Mouse (Mus musculus) small intestine, adult 2 months (tissue): ENCODE measurements at regions not wholly inside any gene's neighbourhood (a gene's known extent, or its start where the extent isn't known, plus 50 kb on each side); places are given as distances from the start of the nearest gene placed in this dataset.

Experiments used
- CTCF ChIP-seq: fragments of 200-500 bp; IDR thresholded peaks from 2 replicates; pipeline ENCODE4 v1.5.1; 2012; ENCODE audit warnings: low read depth, mild to moderate bottlenecking, control low read depth, inconsistent platforms, low read length, moderate library complexity, mixed read lengths; ENCODE audit not compliant: insufficient replicate concordance, insufficient read length; ENCODE audit errors: extremely low read depth
- POLR2A ChIP-seq: fragments of 200-500 bp; IDR thresholded peaks from 2 replicates; pipeline ENCODE4 v1.6.1; 2012; ENCODE audit warnings: low read depth, mild to moderate bottlenecking, control low read depth, inconsistent platforms, low read length, moderate library complexity

- no peak for TF ChIP-seq CTCF
- no peak for TF ChIP-seq POLR2A
These were observed 115.6 kb upstream of the Stc2 start for GRCm38 (mm10) chr11:31485429-31485828.
